Mouse (Mus musculus) small intestine, adult 2 months (tissue): ENCODE results near the gene Exoc3. TPM values are rescaled to one million over a fixed set of nuclear protein-coding genes. Genes with fewer than 3 reads are reported as not detected.

Experiments used
- H3K27ac ChIP-seq: fragments of 200-500 bp; 2 replicates; pipeline ENCODE4 v1.5.1; 2012; ENCODE audit warnings: low read depth, low read length, control low read depth, inconsistent platforms; ENCODE audit not compliant: insufficient read depth
- H3K27me3 ChIP-seq: fragments of 200-500 bp; 2 replicates; pipeline ENCODE4 v1.6.1; 2012; ENCODE audit warnings: mild to moderate bottlenecking, moderate library complexity, low read length, inconsistent platforms; ENCODE audit not compliant: control insufficient read depth, insufficient read depth
- H3K36me3 ChIP-seq: fragments of 200-500 bp; 2 replicates; pipeline ENCODE4 v1.6.1; 2012; ENCODE audit warnings: mild to moderate bottlenecking, low read length, control low read depth, inconsistent platforms; ENCODE audit not compliant: control insufficient read depth, insufficient read depth
- H3K4me1 ChIP-seq: fragments of 200-500 bp; 2 replicates; pipeline ENCODE4 v1.6.1; 2012; ENCODE audit warnings: low read length, inconsistent platforms, mixed read lengths; ENCODE audit not compliant: control insufficient read depth, insufficient read depth, insufficient read length
- H3K4me3 ChIP-seq: fragments of 200-500 bp; 2 replicates; pipeline ENCODE4 v1.5.1; 2012; ENCODE audit warnings: low read depth, mild to moderate bottlenecking, control low read depth, inconsistent platforms, low read length, moderate library complexity
- CTCF ChIP-seq: fragments of 200-500 bp; IDR thresholded peaks from 2 replicates; pipeline ENCODE4 v1.5.1; 2012; ENCODE audit warnings: low read depth, mild to moderate bottlenecking, control low read depth, inconsistent platforms, low read length, moderate library complexity, mixed read lengths; ENCODE audit not compliant: insufficient replicate concordance, insufficient read length; ENCODE audit errors: extremely low read depth
- POLR2A ChIP-seq: fragments of 200-500 bp; IDR thresholded peaks from 2 replicates; pipeline ENCODE4 v1.6.1; 2012; ENCODE audit warnings: low read depth, mild to moderate bottlenecking, control low read depth, inconsistent platforms, low read length, moderate library complexity
- WGBS: fragments of 180-500 bp; shearing (Covaris S2); methylation state at CpG from one replicate; pipeline ENCODE4 v1.1.7; 2018; 5-methylcytosine and 5-hydroxymethylcytosine counted together
- polyA plus RNA-seq: library from polyadenylated mRNA; depleted of rRNA; stranded (reverse); fragments of >200 nt; gene quantifications from 2 replicates; pipeline ENCODE4 v1.2.3, GENCODE M21; 2012; rRNA removed

The Exoc3 gene
- polyA plus RNA-seq, 1 experiment, result 45.1 TPM

DNA sequence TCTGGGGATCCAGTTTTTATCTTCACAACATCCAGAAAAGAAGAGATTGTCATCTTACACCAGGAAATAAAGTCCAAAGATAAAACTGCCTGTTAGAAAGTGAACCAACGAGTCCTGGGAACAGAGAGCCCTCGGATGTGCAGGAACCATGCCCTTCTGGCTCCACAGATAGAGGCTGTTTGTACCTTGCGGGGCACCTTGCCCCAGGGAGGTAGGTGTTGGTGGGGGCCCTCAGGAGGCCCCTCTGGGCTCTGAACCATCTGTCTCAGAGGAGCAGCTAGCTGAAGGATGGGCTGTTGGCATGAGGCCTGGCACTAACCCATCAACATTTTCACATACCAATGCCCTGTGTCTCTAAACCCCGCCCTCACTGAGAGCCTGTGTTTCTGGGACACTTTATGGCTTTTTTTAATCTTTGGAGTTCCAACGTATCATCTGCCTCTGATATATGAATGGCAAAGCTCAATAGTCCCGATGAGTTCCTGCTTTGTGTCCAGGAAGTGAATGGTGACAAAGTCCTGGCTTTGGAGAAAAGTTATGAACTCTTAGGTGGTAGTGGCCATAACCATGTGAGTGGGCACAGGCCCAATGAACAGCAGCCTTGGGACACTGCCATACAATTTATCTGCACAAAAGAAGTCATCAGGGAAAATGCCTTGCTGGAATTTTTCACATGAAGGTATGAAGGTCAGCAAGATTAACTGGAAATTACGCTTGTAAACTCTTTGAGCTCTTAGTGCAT lies 69.5 kb downstream of the Exoc3 start:
- Histone ChIP-seq H3K27ac (peak overlapping the region; percentile 86), H3K4me1 (peaks cover 25% of the 10 kb centered on the region), H3K27me3 (no peaks in the 10 kb centered on the region), H3K36me3 (peaks cover 7% of the 10 kb centered on the region), H3K4me3 (no peak overlapping the region)
- TF ChIP-seq POLR2A, result no peak
- TF ChIP-seq CTCF, result no peak
- WGBS, result 28% methylated on average over 7 of the region's 7 CpGs

DNA sequence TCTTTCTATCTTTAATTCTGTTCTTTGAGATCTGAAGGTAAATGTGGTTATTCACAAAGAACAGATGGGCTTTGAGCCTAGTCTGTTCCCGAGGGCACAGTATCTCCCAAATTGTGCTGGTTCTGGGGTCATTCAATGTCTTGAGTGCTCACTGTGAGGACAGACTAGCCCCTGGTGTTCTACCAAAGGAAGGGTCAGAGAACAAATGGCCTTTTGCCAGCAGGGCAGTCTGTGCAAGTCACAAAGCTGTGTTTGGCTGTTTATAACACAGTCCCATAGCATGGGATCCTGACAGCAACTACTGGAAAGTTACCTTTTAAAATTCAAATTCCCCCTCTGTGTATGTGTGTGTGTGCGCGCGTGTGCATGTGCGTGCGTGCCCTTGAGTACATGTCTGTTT lies 78.6 kb downstream of the Exoc3 start:
- TF ChIP-seq POLR2A, result no peak
- TF ChIP-seq CTCF, result no peak
- Histone ChIP-seq H3K27me3 (no peaks in the 10 kb centered on the region), H3K4me3 (no peak overlapping the region), H3K27ac (no peak overlapping the region), H3K4me1 (peaks cover 13% of the 10 kb centered on the region), H3K36me3 (peaks cover 5% of the 10 kb centered on the region; the same call in 1 of the 2 replicates)
- 89% methylated on average over 6 of the region's 6 CpGs for WGBS

DNA sequence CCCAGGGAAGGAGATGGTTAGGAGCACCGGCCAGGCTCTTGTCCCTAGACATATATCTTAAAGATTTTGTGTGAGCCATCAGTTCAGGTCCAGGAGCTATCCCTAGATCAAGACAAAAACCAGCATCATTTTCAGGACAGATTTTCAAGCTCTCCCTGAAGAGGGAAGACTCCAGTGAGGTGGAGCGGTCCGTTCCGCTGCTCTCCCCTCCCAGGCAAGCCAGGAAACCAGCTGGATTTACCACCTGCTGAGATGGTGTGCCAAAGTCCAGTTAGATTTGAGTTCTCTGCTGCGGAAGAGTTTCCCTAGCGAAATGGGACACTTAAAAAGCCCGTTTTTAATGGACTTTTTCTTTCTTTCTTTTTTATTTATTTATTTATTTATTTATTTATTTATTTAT lies 81.0 kb downstream of the Exoc3 start:
- TF ChIP-seq CTCF (no peak), POLR2A (no peak)
- Histone ChIP-seq H3K4me1 (peaks cover 13% of the 10 kb centered on the region), H3K27ac (peak overlapping the region; percentile 51), H3K4me3 (peak overlapping the region; percentile 20), H3K27me3 (no peaks in the 10 kb centered on the region), H3K36me3 (peaks cover 3% of the 10 kb centered on the region; the same call in 1 of the 2 replicates)
- WGBS, result 27% methylated on average over 7 of the region's 7 CpGs

DNA sequence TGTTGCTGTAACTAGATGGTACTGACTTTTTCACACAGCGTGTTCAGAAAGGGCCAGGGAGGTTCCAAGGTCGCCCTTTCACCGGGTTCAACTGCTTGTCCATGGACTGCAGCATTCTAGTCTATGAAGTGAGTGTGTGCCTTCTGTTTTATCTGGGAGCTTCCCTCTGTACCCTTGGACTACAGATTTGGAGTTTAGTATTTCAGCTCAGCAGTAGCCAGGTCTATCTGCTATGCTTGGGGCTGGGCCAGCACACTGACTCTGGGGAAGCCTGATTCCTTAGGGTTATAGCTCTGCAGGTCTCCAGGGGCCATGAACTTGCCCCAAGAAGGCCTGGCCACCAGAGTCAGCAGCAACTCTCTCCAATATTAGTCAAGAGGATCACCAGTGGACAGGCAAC lies 85.9 kb downstream of the Exoc3 start:
- H3K27me3 ChIP-seq, result no peaks in the 10 kb centered on the region

DNA sequence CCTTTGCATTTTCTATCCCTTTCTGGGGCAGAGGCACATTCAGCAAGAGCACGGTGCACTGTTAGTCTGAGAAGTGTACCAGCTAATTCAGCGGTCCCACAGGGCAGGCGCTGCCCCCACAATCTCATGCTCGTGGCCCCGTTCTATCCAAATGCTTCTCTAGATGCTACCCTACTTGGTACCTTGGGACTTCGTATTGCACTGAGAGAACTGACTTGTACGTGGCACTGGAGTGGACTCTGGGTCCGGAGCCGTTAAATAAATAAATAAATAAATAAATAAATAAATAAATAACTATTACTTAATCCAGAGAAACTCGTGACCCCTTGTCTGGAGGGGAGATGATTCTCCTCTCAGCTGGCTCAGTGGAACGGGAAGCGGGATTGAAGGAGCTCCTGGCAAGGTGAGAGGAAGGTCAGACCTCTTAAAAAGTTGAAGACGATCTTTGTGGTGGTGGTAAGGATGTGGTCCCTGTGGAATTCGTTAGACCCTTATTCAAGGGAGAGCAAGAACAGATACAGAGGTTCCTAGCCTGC lies 86.7 kb downstream of the Exoc3 start:
- Histone ChIP-seq H3K27me3 (no peaks in the 10 kb centered on the region), H3K4me1 (peaks cover 16% of the 10 kb centered on the region), H3K4me3 (peak overlapping the region; percentile 70), H3K27ac (peak overlapping the region; percentile 60; the same call in 1 of the 2 replicates), H3K36me3 (no peaks in the 10 kb centered on the region)
- TF ChIP-seq POLR2A (no peak), CTCF (no peak)
- WGBS, result 68% methylated on average over 14 of the region's 14 CpGs

More for the DNA sequence above, 85.9 kb downstream of the Exoc3 start:
- WGBS, result 54% methylated on average over 3 of the region's 3 CpGs
- Histone ChIP-seq H3K4me3 (peak overlapping the region; percentile 70), H3K4me1 (peaks cover 17% of the 10 kb centered on the region), H3K36me3 (no peaks in the 10 kb centered on the region), H3K27ac (no peak overlapping the region)
- no peak for TF ChIP-seq CTCF
- TF ChIP-seq POLR2A, result no peak

DNA sequence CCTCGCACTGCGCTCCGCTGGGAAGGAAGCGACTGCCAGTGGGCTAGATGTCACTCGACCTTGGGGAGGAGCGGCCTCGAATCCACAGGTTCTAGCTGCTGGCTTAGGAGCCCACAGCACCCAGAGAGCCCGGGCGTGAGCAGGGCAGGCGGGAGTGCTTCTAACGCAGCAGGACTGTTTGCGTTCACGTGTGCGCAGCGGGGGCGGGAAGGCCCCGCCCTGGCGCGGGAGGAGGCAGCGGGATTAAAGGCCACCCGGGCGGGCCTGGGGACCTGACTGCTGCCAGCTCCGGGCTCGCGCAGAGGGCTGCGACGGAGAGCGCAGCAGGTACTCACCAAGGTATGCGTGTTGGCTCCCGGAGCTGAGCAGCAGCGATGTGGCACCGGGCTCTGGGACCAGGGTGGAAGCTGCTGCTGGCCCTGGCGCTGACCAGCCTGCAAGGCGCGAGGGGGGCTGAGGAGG lies 87.4 kb downstream of the Exoc3 start, which contains the start of gene Slc9a3:
Gene Slc9a3 (plus strand): TSS at position 317 of the 462 bp plus-strand sequence.
- Histone ChIP-seq H3K27me3 (no peaks in the 10 kb centered on the region), H3K27ac (peak within 1 kb of the TSS; percentile 60; the same call in 1 of the 2 replicates), H3K4me1 (peaks cover 11% of the 10 kb centered on the region), H3K36me3 (no peaks in the 10 kb centered on the region), H3K4me3 (peak within 1 kb of the TSS; percentile 70)
- WGBS, result 2% methylated on average over 35 of the region's 35 CpGs
- no peak for TF ChIP-seq CTCF
- TF ChIP-seq POLR2A, result peak; percentile 93

Other genes starting within 250 kb of the Exoc3 start
- gene Zdhhc11, start 244.9 kb downstream of the Exoc3 start, polyA plus RNA-seq, result not detected in 2 replicates
- 3.2 and 9.9 TPM in 2 replicates for gene Tppp, start 199.3 kb downstream of the Exoc3 start, polyA plus RNA-seq
- gene Cep72, start 146.4 kb downstream of the Exoc3 start, polyA plus RNA-seq, result 0.70 and 1.4 TPM in 2 replicates
- 93.4 and 151 TPM in 2 replicates for gene Slc9a3, start 87.3 kb downstream of the Exoc3 start, polyA plus RNA-seq
- gene Ahrr, start 83.6 kb upstream of the Exoc3 start, polyA plus RNA-seq, result 1.3 and 1.6 TPM in 2 replicates
- gene Pdcd6, start 108.8 kb upstream of the Exoc3 start, polyA plus RNA-seq, result 128 and 248 TPM in 2 replicates
- gene Sdha, start 141.5 kb upstream of the Exoc3 start, polyA plus RNA-seq, result 65.1 and 96.7 TPM in 2 replicates
- 0.36 and 0.74 TPM in 2 replicates for gene Ccdc127, start 141.6 kb upstream of the Exoc3 start, polyA plus RNA-seq
- gene Lrrc14b, start 155.3 kb upstream of the Exoc3 start, polyA plus RNA-seq, result 0.34 and 0.38 TPM in 2 replicates
- gene Zfp72, start 182.1 kb upstream of the Exoc3 start, polyA plus RNA-seq, result 0.03 TPM in 1 of 2 replicates, not detected in the other
- gene Ftl1-ps1, start 191.0 kb upstream of the Exoc3 start, polyA plus RNA-seq, result 13.9 and 16.3 TPM in 2 replicates